Mouse (Mus musculus): ENCODE results near the gene Ckap2l. TPM values are rescaled to one million over a fixed set of nuclear protein-coding genes. Genes with fewer than 3 reads are reported as not detected.

Gene Ckap2l
- polyA plus RNA-seq, 1 experiment from 2014 or later = 6.7 TPM

GRCm38 (mm10) chr2:129254076-129254475, 42.9 kb downstream of the Ckap2l start:
- Histone ChIP-seq H3K4me3 (ENCODE audit: inconsistent target) (no peak overlapping the region), H3K27ac (no peak overlapping the region), H3K79me2 (ENCODE audit: inconsistent target) (no peaks in the 10 kb centered on the region), H3K36me3 (ENCODE audit: inconsistent target) (no peaks in the 10 kb centered on the region)
- 80% methylated on average over 2 of the region's 2 CpGs for WGBS (ENCODE audit: missing documents)

GRCm38 (mm10) chr2:129253631-129253970, 43.4 kb downstream of the Ckap2l start:
- WGBS (ENCODE audit: missing documents) = 82% methylated on average over 2 of the region's 2 CpGs
- H3K36me3 ChIP-seq (ENCODE audit: inconsistent target) = no peaks in the 10 kb centered on the region
- H3K27ac ChIP-seq = no peak overlapping the region
- no peaks in the 10 kb centered on the region for H3K79me2 ChIP-seq (ENCODE audit: inconsistent target)
- no peak overlapping the region for H3K4me3 ChIP-seq (ENCODE audit: inconsistent target)

GRCm38 (mm10) chr2:129252836-129253630, 44.0 kb downstream of the Ckap2l start:
- Histone ChIP-seq H3K27ac (no peak overlapping the region), H3K4me3 (ENCODE audit: inconsistent target) (no peak overlapping the region), H3K36me3 (ENCODE audit: inconsistent target) (no peaks in the 10 kb centered on the region), H3K79me2 (ENCODE audit: inconsistent target) (no peaks in the 10 kb centered on the region)
- WGBS (ENCODE audit: missing documents) = 92% methylated on average over 18 of the region's 19 CpGs

GRCm38 (mm10) chr2:129249321-129249720, 47.7 kb downstream of the Ckap2l start:
- WGBS (ENCODE audit: missing documents) = 60% methylated on average over 1 of the region's 1 CpGs
- Histone ChIP-seq H3K36me3 (ENCODE audit: inconsistent target) (no peaks in the 10 kb centered on the region), H3K27ac (no peak overlapping the region), H3K4me3 (ENCODE audit: inconsistent target) (no peak overlapping the region), H3K79me2 (ENCODE audit: inconsistent target) (no peaks in the 10 kb centered on the region)

- no peak overlapping the region for H3K27ac ChIP-seq
- H3K79me2 ChIP-seq (ENCODE audit: inconsistent target) = no peaks in the 10 kb centered on the region
- WGBS (ENCODE audit: missing documents) = 93% methylated on average over 7 of the region's 7 CpGs
- no peaks in the 10 kb centered on the region for H3K36me3 ChIP-seq (ENCODE audit: inconsistent target)
- H3K4me3 ChIP-seq (ENCODE audit: inconsistent target) = no peak overlapping the region
Measured at GRCm38 (mm10) chr2:129247707-129248121, 49.3 kb downstream of the Ckap2l start.

GRCm38 (mm10) chr2:129246924-129247323, 50.1 kb downstream of the Ckap2l start:
- Histone ChIP-seq H3K4me3 (ENCODE audit: inconsistent target) (no peak overlapping the region), H3K36me3 (ENCODE audit: inconsistent target) (no peaks in the 10 kb centered on the region), H3K79me2 (ENCODE audit: inconsistent target) (no peaks in the 10 kb centered on the region), H3K27ac (no peak overlapping the region)
- 95% methylated on average over 12 of the region's 12 CpGs for WGBS (ENCODE audit: missing documents)

- no peak overlapping the region for H3K4me3 ChIP-seq (ENCODE audit: inconsistent target)
- no peaks in the 10 kb centered on the region for H3K36me3 ChIP-seq (ENCODE audit: inconsistent target)
- no peak overlapping the region for H3K27ac ChIP-seq
- WGBS (ENCODE audit: missing documents) = 94% methylated on average over 7 of the region's 7 CpGs
- no peaks in the 10 kb centered on the region for H3K79me2 ChIP-seq (ENCODE audit: inconsistent target)
Measured at GRCm38 (mm10) chr2:129246436-129246835, 50.6 kb downstream of the Ckap2l start.

GRCm38 (mm10) chr2:129245618-129246017, 51.4 kb downstream of the Ckap2l start:
- Histone ChIP-seq H3K4me3 (ENCODE audit: inconsistent target) (no peak overlapping the region), H3K36me3 (ENCODE audit: inconsistent target) (no peaks in the 10 kb centered on the region), H3K79me2 (ENCODE audit: inconsistent target) (no peaks in the 10 kb centered on the region), H3K27ac (no peak overlapping the region)
- 69% methylated on average over 5 of the region's 5 CpGs for WGBS (ENCODE audit: missing documents)

- H3K4me3 ChIP-seq (ENCODE audit: inconsistent target) = no peak overlapping the region
- no peak overlapping the region for H3K27ac ChIP-seq
- H3K79me2 ChIP-seq (ENCODE audit: inconsistent target) = no peaks in the 10 kb centered on the region
- 85% methylated on average over 20 of the region's 20 CpGs for WGBS (ENCODE audit: missing documents)
- no peaks in the 10 kb centered on the region for H3K36me3 ChIP-seq (ENCODE audit: inconsistent target)
Measured at GRCm38 (mm10) chr2:129244446-129245120, 52.4 kb downstream of the Ckap2l start.

GRCm38 (mm10) chr2:129243786-129244185, 53.2 kb downstream of the Ckap2l start:
- no peak overlapping the region for H3K4me3 ChIP-seq (ENCODE audit: inconsistent target)
- no peaks in the 10 kb centered on the region for H3K79me2 ChIP-seq (ENCODE audit: inconsistent target)
- no peak overlapping the region for H3K27ac ChIP-seq
- H3K36me3 ChIP-seq (ENCODE audit: inconsistent target) = no peaks in the 10 kb centered on the region
- WGBS (ENCODE audit: missing documents) = 56% methylated on average over 9 of the region's 9 CpGs

- Histone ChIP-seq H3K36me3 (ENCODE audit: inconsistent target) (no peaks in the 10 kb centered on the region), H3K4me3 (ENCODE audit: inconsistent target) (no peak overlapping the region), H3K27ac (no peak overlapping the region), H3K79me2 (ENCODE audit: inconsistent target) (no peaks in the 10 kb centered on the region)
- 95% methylated on average over 4 of the region's 4 CpGs for WGBS (ENCODE audit: missing documents)
Measured at GRCm38 (mm10) chr2:129243005-129243404, 54.0 kb downstream of the Ckap2l start.

GRCm38 (mm10) chr2:129241845-129242833, 54.9 kb downstream of the Ckap2l start:
- Histone ChIP-seq H3K27ac (no peak overlapping the region), H3K36me3 (ENCODE audit: inconsistent target) (no peaks in the 10 kb centered on the region), H3K79me2 (ENCODE audit: inconsistent target) (no peaks in the 10 kb centered on the region), H3K4me3 (ENCODE audit: inconsistent target) (no peak overlapping the region)
- WGBS (ENCODE audit: missing documents) = 87% methylated on average over 6 of the region's 7 CpGs

GRCm38 (mm10) chr2:129240726-129241432, 56.1 kb downstream of the Ckap2l start:
- WGBS (ENCODE audit: missing documents) = 93% methylated on average over 9 of the region's 9 CpGs
- Histone ChIP-seq H3K36me3 (ENCODE audit: inconsistent target) (no peaks in the 10 kb centered on the region), H3K79me2 (ENCODE audit: inconsistent target) (no peaks in the 10 kb centered on the region), H3K27ac (no peak overlapping the region), H3K4me3 (ENCODE audit: inconsistent target) (no peak overlapping the region)

- H3K79me2 ChIP-seq (ENCODE audit: inconsistent target) = no peaks in the 10 kb centered on the region
- no peak overlapping the region for H3K27ac ChIP-seq
- no peaks in the 10 kb centered on the region for H3K36me3 ChIP-seq (ENCODE audit: inconsistent target)
- no peak overlapping the region for H3K4me3 ChIP-seq (ENCODE audit: inconsistent target)
- WGBS (ENCODE audit: missing documents) = 92% methylated on average over 4 of the region's 4 CpGs
Measured at GRCm38 (mm10) chr2:129236526-129236925, 60.5 kb downstream of the Ckap2l start.
